Mouse (Mus musculus): ENCODE measurements around the gene Fgfr2. TPM values are rescaled to one million over a fixed set of nuclear protein-coding genes. Genes with fewer than 3 reads are reported as not detected.

Gene Fgfr2
- polyA plus RNA-seq, 1 experiment from 2014 or later = 121 TPM

DNA sequence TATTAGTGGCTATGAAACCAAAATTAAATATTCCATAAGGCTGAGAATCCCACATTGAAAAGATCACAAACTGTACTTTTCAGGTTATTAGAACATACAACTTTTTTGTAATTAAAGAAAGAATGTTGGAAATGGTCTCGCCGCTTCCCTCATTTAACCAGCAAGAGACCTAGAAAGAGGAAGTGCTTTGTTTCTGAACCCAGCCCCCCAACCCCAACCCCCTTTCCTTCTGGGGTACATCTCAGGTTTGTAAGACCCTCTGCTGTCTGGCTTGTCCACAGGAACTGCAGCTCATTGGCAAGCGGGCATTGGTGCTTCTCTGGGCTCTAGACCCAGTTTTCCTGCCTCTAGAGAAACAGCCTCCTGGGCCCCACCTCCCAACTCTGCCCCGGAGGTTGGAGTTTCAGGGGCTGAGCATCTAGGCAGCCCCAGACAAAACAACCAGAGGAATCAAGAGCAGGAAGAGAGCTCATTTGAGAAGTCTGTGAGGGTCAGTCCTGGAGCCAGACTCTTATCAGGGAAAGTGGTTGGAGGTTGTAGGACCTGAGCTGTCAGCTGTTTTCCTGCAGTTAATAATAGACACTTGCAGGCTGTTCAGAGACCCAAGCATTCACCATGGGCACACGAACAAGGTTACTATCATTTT, 2174.5 kb downstream of the Fgfr2 start:
- H3K4me3 ChIP-seq = no peak overlapping the region
- H3K27me3 ChIP-seq = no peaks in the 10 kb centered on the region
- H3K4me1 ChIP-seq = peaks cover 10% of the 10 kb centered on the region
- no peak overlapping the region for H3K4me2 ChIP-seq (replicated peaks)
- no peak overlapping the region for H3K9ac ChIP-seq
- H3K27ac ChIP-seq = peak overlapping the region; percentile 55; the same call in 1 of the 2 replicates
- ATAC-seq (ENCODE audit: insufficient number of reproducible peaks, insufficient read depth, low FRiP score, low TSS enrichment) = no peak
- 49% methylated on average over 5 of the region's 5 CpGs for WGBS
- H3K9me3 ChIP-seq = no peaks in the 10 kb centered on the region
- no peaks in the 10 kb centered on the region for H3K36me3 ChIP-seq

DNA sequence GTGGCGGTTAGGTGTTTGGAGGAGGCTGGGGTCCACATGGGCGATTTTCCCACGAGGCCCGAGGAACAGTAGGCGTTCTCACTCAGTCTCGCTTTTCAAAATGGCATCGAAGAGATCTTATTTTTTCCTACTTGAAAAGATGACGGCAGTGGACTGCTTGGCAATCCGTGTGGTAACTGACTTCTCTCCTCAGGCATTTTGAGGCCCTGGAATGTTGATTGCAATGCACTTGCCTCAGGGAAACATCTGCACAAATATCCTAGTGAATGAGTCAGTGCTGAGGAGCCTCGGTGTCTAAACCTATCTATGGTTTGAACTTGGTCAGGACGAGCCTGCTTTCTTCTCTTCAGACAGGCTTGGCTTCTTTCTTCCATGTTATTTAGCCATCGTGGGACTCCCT, 2176.8 kb downstream of the Fgfr2 start:
- Histone ChIP-seq H3K9me3 (no peaks in the 10 kb centered on the region), H3K27me3 (no peaks in the 10 kb centered on the region), H3K4me2 (replicated peaks) (no peak overlapping the region), H3K4me1 (peaks cover 10% of the 10 kb centered on the region), H3K36me3 (no peaks in the 10 kb centered on the region), H3K4me3 (no peak overlapping the region), H3K27ac (no peak overlapping the region), H3K9ac (no peak overlapping the region)
- no peak for ATAC-seq (ENCODE audit: insufficient number of reproducible peaks, insufficient read depth, low FRiP score, low TSS enrichment)
- WGBS = 79% methylated on average over 12 of the region's 12 CpGs

- no peak overlapping the region for H3K4me2 ChIP-seq (replicated peaks)
- no peaks in the 10 kb centered on the region for H3K27me3 ChIP-seq
- peaks cover 10% of the 10 kb centered on the region for H3K4me1 ChIP-seq
- H3K9me3 ChIP-seq = no peaks in the 10 kb centered on the region
- H3K27ac ChIP-seq = no peak overlapping the region
- no peak for ATAC-seq (ENCODE audit: insufficient number of reproducible peaks, insufficient read depth, low FRiP score, low TSS enrichment)
- 81% methylated on average over 3 of the region's 3 CpGs for WGBS
- H3K36me3 ChIP-seq = no peaks in the 10 kb centered on the region
- no peak overlapping the region for H3K4me3 ChIP-seq
- H3K9ac ChIP-seq = no peak overlapping the region
These were observed 2177.4 kb downstream of the Fgfr2 start for GRCm38 (mm10) chr7:130945730-130946129.

- WGBS = 89% methylated on average over 11 of the region's 11 CpGs
- no peak for ATAC-seq (ENCODE audit: insufficient number of reproducible peaks, insufficient read depth, low FRiP score, low TSS enrichment)
These were observed 2178.2 kb downstream of the Fgfr2 start for GRCm38 (mm10) chr7:130944766-130945475.

DNA sequence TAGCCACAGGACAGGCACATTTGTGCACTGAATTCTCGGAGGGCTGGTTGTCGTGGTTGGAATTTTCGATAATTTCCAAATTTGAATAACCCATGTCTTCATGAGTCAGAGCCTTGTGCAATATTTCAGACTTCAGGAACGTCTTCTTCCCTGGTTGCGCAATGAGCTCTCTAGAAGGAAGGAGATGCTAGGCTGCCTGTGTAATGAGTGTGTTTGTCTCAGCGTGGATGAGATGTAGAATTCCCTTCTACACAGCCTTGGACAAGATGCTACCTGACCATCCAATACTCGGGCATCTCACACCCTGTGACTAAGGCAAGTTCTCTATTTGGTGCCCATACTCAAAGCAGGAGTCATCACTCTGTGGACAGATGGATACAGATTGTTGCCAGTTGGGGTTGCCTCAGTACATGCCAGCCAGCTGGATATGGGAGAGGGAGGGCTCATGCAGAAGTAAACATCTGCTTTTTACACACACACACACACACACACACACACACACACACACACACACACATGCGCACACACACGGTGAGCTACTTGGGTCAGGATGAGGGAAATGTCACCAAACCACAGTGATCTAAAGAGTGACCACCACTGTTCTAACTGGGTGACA, 2179.8 kb downstream of the Fgfr2 start:
- no peak overlapping the region for H3K4me2 ChIP-seq (replicated peaks)
- H3K9me3 ChIP-seq = no peaks in the 10 kb centered on the region
- H3K27me3 ChIP-seq = peaks cover 12% of the 10 kb centered on the region
- H3K4me1 ChIP-seq = no peaks in the 10 kb centered on the region
- no peak overlapping the region for H3K4me3 ChIP-seq
- no peak overlapping the region for H3K9ac ChIP-seq
- H3K27ac ChIP-seq = no peak overlapping the region
- no peak for ATAC-seq (ENCODE audit: insufficient number of reproducible peaks, insufficient read depth, low FRiP score, low TSS enrichment)
- WGBS = 90% methylated on average over 9 of the region's 9 CpGs
- H3K36me3 ChIP-seq = no peaks in the 10 kb centered on the region

More at GRCm38 (mm10) chr7:130944766-130945475, 2178.2 kb downstream of the Fgfr2 start:
- no peak overlapping the region for H3K4me3 ChIP-seq
- no peaks in the 10 kb centered on the region for H3K36me3 ChIP-seq
- no peak overlapping the region for H3K4me2 ChIP-seq (replicated peaks)
- H3K27me3 ChIP-seq = no peaks in the 10 kb centered on the region
- H3K4me1 ChIP-seq = peaks cover 10% of the 10 kb centered on the region
- H3K9me3 ChIP-seq = no peaks in the 10 kb centered on the region
- no peak overlapping the region for H3K27ac ChIP-seq
- H3K9ac ChIP-seq = no peak overlapping the region

DNA sequence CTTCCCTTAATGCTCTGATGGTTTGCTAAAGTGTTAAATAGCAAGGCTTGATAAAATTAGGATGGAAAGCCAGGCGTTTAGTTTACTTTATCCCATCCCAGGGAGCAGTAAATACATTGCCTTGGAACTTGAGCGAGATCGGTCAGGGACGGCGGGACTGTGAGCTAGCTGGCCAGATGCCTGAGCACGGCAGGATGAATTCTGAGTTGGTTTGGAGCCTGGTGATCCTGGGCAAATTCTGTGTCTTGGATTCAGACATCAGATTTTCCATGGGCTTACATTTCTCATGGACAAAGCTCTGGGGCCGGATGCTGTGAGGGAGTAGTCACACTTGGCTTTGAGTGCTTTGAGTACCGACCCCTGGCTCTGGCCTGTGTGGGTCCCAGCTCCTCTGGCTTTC, 2182.4 kb downstream of the Fgfr2 start:
- ATAC-seq (ENCODE audit: insufficient number of reproducible peaks, insufficient read depth, low FRiP score, low TSS enrichment) = no peak
- Histone ChIP-seq H3K9ac (no peak overlapping the region), H3K36me3 (no peaks in the 10 kb centered on the region), H3K4me2 (replicated peaks) (no peak overlapping the region), H3K4me1 (peaks cover 10% of the 10 kb centered on the region), H3K27ac (no peak overlapping the region), H3K9me3 (no peaks in the 10 kb centered on the region), H3K27me3 (peaks cover 38% of the 10 kb centered on the region), H3K4me3 (no peak overlapping the region)
- WGBS = 89% methylated on average over 8 of the region's 8 CpGs

DNA sequence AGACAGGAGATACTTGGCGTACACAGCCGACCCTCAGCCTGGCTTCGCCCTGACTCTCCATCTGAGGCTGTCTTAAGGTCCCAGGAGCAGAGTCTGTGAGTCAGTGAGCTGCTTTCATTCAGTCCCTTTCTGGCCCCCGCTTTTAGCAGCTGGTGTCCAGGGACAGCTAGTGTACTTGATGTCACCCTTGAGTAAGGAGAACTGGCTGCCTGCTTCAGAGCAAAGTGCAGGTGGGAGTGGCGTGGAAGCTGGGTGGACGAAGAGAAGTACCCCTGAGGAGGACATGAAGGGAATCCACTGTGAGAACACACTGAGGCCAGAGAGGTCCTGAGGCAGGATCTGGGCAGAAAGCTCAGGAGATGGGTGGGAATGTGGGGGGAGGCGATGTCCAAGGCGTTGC, 2184.3 kb downstream of the Fgfr2 start:
- Histone ChIP-seq H3K4me3 (no peak overlapping the region), H3K27me3 (peaks cover 56% of the 10 kb centered on the region), H3K27ac (no peak overlapping the region), H3K9me3 (no peaks in the 10 kb centered on the region), H3K9ac (no peak overlapping the region), H3K36me3 (no peaks in the 10 kb centered on the region), H3K4me1 (peaks cover 10% of the 10 kb centered on the region), H3K4me2 (replicated peaks) (no peak overlapping the region)
- ATAC-seq (ENCODE audit: insufficient number of reproducible peaks, insufficient read depth, low FRiP score, low TSS enrichment) = no peak
- WGBS = 90% methylated on average over 8 of the region's 8 CpGs

DNA sequence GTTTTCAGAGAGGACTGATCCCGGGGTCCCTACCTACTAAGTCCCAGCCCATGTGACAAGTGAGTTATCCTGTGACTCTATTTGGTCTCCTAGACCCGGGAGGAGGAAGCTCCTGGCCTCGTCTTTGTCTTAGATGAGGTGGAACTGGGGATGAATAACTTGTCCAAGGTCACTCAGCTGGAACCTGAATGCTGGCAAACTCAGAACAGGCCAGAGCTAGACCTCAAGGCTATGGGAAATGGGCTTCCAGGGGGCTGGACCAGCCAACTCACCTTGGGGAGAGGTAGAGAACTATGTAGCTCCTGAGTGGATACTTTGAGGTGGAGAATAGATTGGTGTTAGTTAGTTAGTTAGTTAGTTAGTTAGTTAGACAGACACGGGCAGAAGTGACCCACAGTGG, 2185.1 kb downstream of the Fgfr2 start:
- no peak for ATAC-seq (ENCODE audit: insufficient number of reproducible peaks, insufficient read depth, low FRiP score, low TSS enrichment)
- Histone ChIP-seq H3K27ac (no peak overlapping the region), H3K36me3 (no peaks in the 10 kb centered on the region), H3K9ac (no peak overlapping the region), H3K27me3 (peaks cover 65% of the 10 kb centered on the region), H3K9me3 (no peaks in the 10 kb centered on the region), H3K4me3 (no peak overlapping the region), H3K4me2 (replicated peaks) (no peak overlapping the region), H3K4me1 (peaks cover 10% of the 10 kb centered on the region)
- WGBS = 63% methylated on average over 4 of the region's 4 CpGs

DNA sequence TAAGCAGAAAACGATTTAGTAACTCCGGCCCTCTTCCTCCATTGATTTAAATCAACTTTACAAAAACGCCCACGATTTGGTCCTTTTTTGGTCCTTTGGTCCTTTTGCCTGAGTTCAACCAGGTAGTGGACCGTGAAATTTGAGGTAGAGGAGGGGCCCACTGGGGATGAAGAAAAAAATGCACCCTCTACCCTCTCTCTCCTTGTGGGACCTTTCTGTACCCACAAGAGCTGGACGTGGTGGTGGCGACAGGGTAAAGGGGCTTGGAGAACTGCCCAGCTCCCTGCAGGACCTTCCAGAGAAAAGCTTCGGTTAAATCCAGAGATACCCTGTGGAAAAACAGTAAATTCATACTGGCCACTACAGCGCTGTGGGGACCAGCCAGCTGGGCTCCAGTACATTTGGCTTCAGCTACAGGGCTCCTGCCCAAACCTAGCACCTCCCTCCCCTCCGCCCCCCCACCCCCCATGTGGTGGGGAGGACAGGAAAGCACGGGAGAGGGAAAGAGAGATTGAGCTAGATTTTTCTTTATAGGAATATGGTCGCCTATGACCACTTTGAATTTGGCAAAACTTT, 2185.8 kb downstream of the Fgfr2 start:
- Histone ChIP-seq H3K4me3 (no peak overlapping the region), H3K27me3 (peaks cover 69% of the 10 kb centered on the region), H3K4me1 (peaks cover 10% of the 10 kb centered on the region), H3K36me3 (no peaks in the 10 kb centered on the region), H3K9me3 (no peaks in the 10 kb centered on the region), H3K9ac (no peak overlapping the region), H3K4me2 (replicated peaks) (no peak overlapping the region), H3K27ac (no peak overlapping the region)
- 37% methylated on average over 12 of the region's 12 CpGs for WGBS
- ATAC-seq (ENCODE audit: insufficient number of reproducible peaks, insufficient read depth, low FRiP score, low TSS enrichment) = no peak

GRCm38 (mm10) chr7:130936472-130936951, 2186.6 kb downstream of the Fgfr2 start:
- Histone ChIP-seq H3K4me3 (peak overlapping the region; percentile 54), H3K36me3 (no peaks in the 10 kb centered on the region), H3K4me1 (peaks cover 10% of the 10 kb centered on the region), H3K9me3 (no peaks in the 10 kb centered on the region), H3K9ac (peak overlapping the region; percentile 50; the same call in 1 of the 2 replicates), H3K4me2 (replicated peaks) (peak overlapping the region; percentile 79), H3K27ac (no peak overlapping the region), H3K27me3 (peaks cover 72% of the 10 kb centered on the region)
- WGBS = under 1% methylated on average over 43 of the region's 49 CpGs
- 0 out of 2 replicates have a peak, but pooled peaks have one; percentile 53 for ATAC-seq (ENCODE audit: insufficient number of reproducible peaks, insufficient read depth, low FRiP score, low TSS enrichment)

DNA sequence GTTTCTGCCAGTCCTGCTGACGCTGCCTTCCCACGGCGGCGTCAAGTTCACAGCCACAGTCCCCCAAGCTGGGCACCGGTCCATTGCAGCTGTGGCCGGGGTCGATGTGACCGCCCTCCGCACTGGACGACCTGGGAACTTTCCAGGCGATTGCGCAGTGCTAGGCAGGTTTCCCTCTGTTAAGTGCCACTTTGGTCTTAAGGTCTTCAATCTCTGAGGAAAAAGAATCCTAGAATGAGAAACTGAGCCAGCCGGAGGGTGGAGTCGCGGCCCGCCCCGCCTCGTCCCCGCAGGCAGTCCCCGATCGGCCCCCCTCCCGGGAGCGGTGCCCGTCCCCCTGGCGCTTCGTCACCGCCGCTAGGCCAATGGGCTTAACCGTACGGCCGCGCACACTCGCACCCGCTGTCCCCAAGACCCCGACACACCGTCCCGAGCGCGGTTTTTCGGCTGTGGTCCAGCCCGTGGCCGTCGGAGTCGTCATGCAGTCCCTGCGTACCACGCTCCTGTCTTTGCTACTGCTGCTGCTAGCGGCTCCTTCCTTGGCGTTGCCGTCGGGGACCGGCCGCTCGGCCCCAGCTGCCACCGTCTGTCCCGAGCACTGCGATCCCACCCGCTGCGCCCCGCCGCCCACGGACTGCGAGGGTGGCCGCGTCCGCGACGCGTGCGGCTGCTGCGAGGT, 2187.2 kb downstream of the Fgfr2 start, which contains the start of gene Htra1:
Htra1 (plus strand) TSS at position 319 of the 679 bp plus-strand sequence.
- peak; percentile 76 for ATAC-seq (ENCODE audit: insufficient number of reproducible peaks, insufficient read depth, low FRiP score, low TSS enrichment)
- Histone ChIP-seq H3K36me3 (no peaks in the 10 kb centered on the region), H3K4me1 (peaks cover 10% of the 10 kb centered on the region), H3K27me3 (peaks cover 72% of the 10 kb centered on the region), H3K27ac (no peak within 1 kb of the TSS), H3K9ac (peak within 1 kb of the TSS; percentile 50; the same call in 1 of the 2 replicates), H3K4me3 (peak within 1 kb of the TSS; percentile 54), H3K4me2 (replicated peaks) (peak within 1 kb of the TSS; percentile 79), H3K9me3 (no peaks in the 10 kb centered on the region)
- under 1% methylated on average over 68 of the region's 70 CpGs for WGBS

Measured in embryonic facial prominence, embryonic 12.5 days (tissue).